Mouse (Mus musculus) liver, postnatal 0 days (tissue): ENCODE results near the gene Sh3bp4. TPM values are rescaled to one million over a fixed set of nuclear protein-coding genes. Genes with fewer than 3 reads are reported as not detected.

Experiments
- ATAC-seq: fragments of 200-750 bp; cut with Nextera tagmentation; 2 replicates; pipeline ENCODE4 v1.8.0; 2017; ENCODE audit warnings: mild to moderate bottlenecking, moderate library complexity
- DNase-seq: peaks from one replicate; pipeline ENCODE4 v3.0.0-alpha.2; 2016
- H3K27ac ChIP-seq: fragments of 300-500 bp; sonication (generic); 2 replicates; pipeline ENCODE4 v1.5.1; 2014; ENCODE audit warnings: antibody characterized with exemption, moderate library complexity, mild to moderate bottlenecking, low read depth
- H3K27me3 ChIP-seq: fragments of 300-500 bp; sonication (generic); 2 replicates; pipeline ENCODE4 v1.6.1; 2014; ENCODE audit warnings: low read length, control low read depth, mixed read lengths; ENCODE audit not compliant: insufficient read depth
- H3K36me3 ChIP-seq: fragments of 300-500 bp; sonication (generic); replicated peaks from 2 replicates; pipeline ENCODE4 v1.6.1; 2014; ENCODE audit warnings: mild to moderate bottlenecking, control low read depth, low read length, moderate library complexity, mixed read lengths; ENCODE audit not compliant: insufficient read depth
- H3K4me1 ChIP-seq: fragments of 300-500 bp; sonication (generic); 2 replicates; pipeline ENCODE4 v1.6.1; 2014; ENCODE audit warnings: antibody characterized with exemption, mild to moderate bottlenecking, control low read depth; ENCODE audit not compliant: insufficient read depth
- H3K4me2 ChIP-seq: fragments of 300-500 bp; sonication (generic); 2 replicates; pipeline ENCODE4 v1.6.1; 2014; ENCODE audit warnings: low read depth, mild to moderate bottlenecking, low read length, moderate library complexity, mixed read lengths
- H3K4me3 ChIP-seq: fragments of 300-500 bp; sonication (generic); 2 replicates; pipeline ENCODE4 v1.5.1; 2014; ENCODE audit warnings: low read depth, low read length
- H3K9ac ChIP-seq: fragments of 300-500 bp; sonication (generic); replicated peaks from 2 replicates; pipeline ENCODE4 v1.6.1; 2014; ENCODE audit warnings: mild to moderate bottlenecking, moderate library complexity
- H3K9me3 ChIP-seq: fragments of 300-500 bp; sonication (generic); 2 replicates; pipeline ENCODE4 v1.6.1; 2016; ENCODE audit warnings: mild to moderate bottlenecking, control low read depth, low read length, mixed read lengths
- CTCF ChIP-seq: sonication (generic); IDR thresholded peaks from 2 replicates; pipeline ENCODE4 v1.5.1; 2016; ENCODE audit warnings: antibody characterized with exemption, low read depth
- EP300 ChIP-seq: IDR thresholded peaks from 2 replicates; pipeline ENCODE4 v1.6.1; 2016; ENCODE audit warnings: antibody characterized with exemption, low read depth, mild to moderate bottlenecking
- WGBS: fragments of 180-500 bp; shearing (Covaris S2); extraction: QIAGEN DNeasy Blood & Tissue Kit; methylation state at CpG from one replicate; pipeline ENCODE4 v1.1.7; 2014; ENCODE audit not compliant: insufficient replicate concordance; 5-methylcytosine and 5-hydroxymethylcytosine counted together
- polyA plus RNA-seq: library from polyadenylated mRNA; unstranded; fragments of >200 nt; fragmentation: Nextera tagmentation; extraction: Ambion mirVana; gene quantifications from 2 replicates; pipeline ENCODE4 v1.2.1, GENCODE M21; 2015

Sh3bp4 gene
- polyA plus RNA-seq, 1 experiment from 2014 or later = 0.60 TPM

GRCm38 (mm10) chr1:89080371-89080770 lies 10.2 kb downstream of the Sh3bp4 start:
- TF ChIP-seq EP300 (no peak), CTCF (no peak)
- WGBS = 63% methylated on average over 8 of the region's 8 CpGs
- no peak for ATAC-seq

GRCm38 (mm10) chr1:89080795-89081194 lies 10.6 kb downstream of the Sh3bp4 start:
- ATAC-seq (no peak), DNase-seq (no peak)
- peaks cover 3% of the 10 kb centered on the region for H3K4me1 ChIP-seq
- no peaks in the 10 kb centered on the region for H3K27me3 ChIP-seq
- H3K9me3 ChIP-seq = no peaks in the 10 kb centered on the region
- 76% methylated on average over 5 of the region's 5 CpGs for WGBS
- H3K36me3 ChIP-seq = no peaks in the 10 kb centered on the region
- no peak overlapping the region for H3K27ac ChIP-seq
- no peak overlapping the region for H3K9ac ChIP-seq
- TF ChIP-seq CTCF (no peak), EP300 (no peak)
- H3K4me2 ChIP-seq = no peak overlapping the region
- H3K4me3 ChIP-seq = no peak overlapping the region

More at GRCm38 (mm10) chr1:89080371-89080770, 10.2 kb downstream of the Sh3bp4 start:
- peaks cover 3% of the 10 kb centered on the region for H3K4me1 ChIP-seq
- H3K4me3 ChIP-seq = no peak overlapping the region
- no peaks in the 10 kb centered on the region for H3K27me3 ChIP-seq
- H3K36me3 ChIP-seq = no peaks in the 10 kb centered on the region
- H3K9me3 ChIP-seq = no peaks in the 10 kb centered on the region
- H3K27ac ChIP-seq = no peak overlapping the region
- H3K4me2 ChIP-seq = no peak overlapping the region
- DNase-seq = no peak
- H3K9ac ChIP-seq = no peak overlapping the region

- no peak overlapping the region for H3K27ac ChIP-seq
- H3K27me3 ChIP-seq = no peaks in the 10 kb centered on the region
- WGBS = 81% methylated on average over 4 of the region's 4 CpGs
- DNase-seq = no peak
- H3K4me2 ChIP-seq = no peak overlapping the region
- H3K9ac ChIP-seq = no peak overlapping the region
- TF ChIP-seq CTCF (no peak), EP300 (no peak)
- H3K9me3 ChIP-seq = no peaks in the 10 kb centered on the region
- ATAC-seq = no peak
- no peaks in the 10 kb centered on the region for H3K36me3 ChIP-seq
- H3K4me1 ChIP-seq = peaks cover 3% of the 10 kb centered on the region
- no peak overlapping the region for H3K4me3 ChIP-seq
These were observed 11.2 kb downstream of the Sh3bp4 start for GRCm38 (mm10) chr1:89081371-89081770.

- Histone ChIP-seq H3K9me3 (no peaks in the 10 kb centered on the region), H3K27ac (no peak overlapping the region), H3K27me3 (no peaks in the 10 kb centered on the region), H3K4me1 (peaks cover 3% of the 10 kb centered on the region), H3K9ac (no peak overlapping the region), H3K4me2 (no peak overlapping the region), H3K36me3 (no peaks in the 10 kb centered on the region), H3K4me3 (no peak overlapping the region)
- ATAC-seq (no peak), DNase-seq (no peak)
- 65% methylated on average over 14 of the region's 14 CpGs for WGBS
- TF ChIP-seq EP300 (no peak), CTCF (no peak)
These were observed 12.1 kb downstream of the Sh3bp4 start for GRCm38 (mm10) chr1:89082171-89082882.

- no peak for ATAC-seq
- TF ChIP-seq EP300 = no peak
- TF ChIP-seq CTCF = no peak
- Histone ChIP-seq H3K36me3 (no peaks in the 10 kb centered on the region), H3K9me3 (no peaks in the 10 kb centered on the region), H3K4me1 (no peaks in the 10 kb centered on the region; the same call in 1 of the 2 replicates), H3K4me3 (no peak overlapping the region), H3K4me2 (no peak overlapping the region), H3K9ac (no peak overlapping the region), H3K27ac (no peak overlapping the region), H3K27me3 (no peaks in the 10 kb centered on the region)
- 75% methylated on average over 9 of the region's 9 CpGs for WGBS
- DNase-seq = no peak
These were observed 16.4 kb downstream of the Sh3bp4 start for GRCm38 (mm10) chr1:89086575-89087153.

GRCm38 (mm10) chr1:89088144-89088543 lies 17.9 kb downstream of the Sh3bp4 start:
- DNase-seq (no peak), ATAC-seq (no peak)
- no peak overlapping the region for H3K4me2 ChIP-seq
- H3K9me3 ChIP-seq = no peaks in the 10 kb centered on the region
- H3K4me3 ChIP-seq = no peak overlapping the region
- H3K27me3 ChIP-seq = no peaks in the 10 kb centered on the region
- H3K9ac ChIP-seq = no peak overlapping the region
- peaks cover 2% of the 10 kb centered on the region; the same call in 1 of the 2 replicates for H3K4me1 ChIP-seq
- no peak overlapping the region for H3K27ac ChIP-seq
- TF ChIP-seq CTCF = no peak
- no peak for TF ChIP-seq EP300
- WGBS = 66% methylated on average over 10 of the region's 10 CpGs
- no peaks in the 10 kb centered on the region for H3K36me3 ChIP-seq
